Mouse (Mus musculus) MEL (cell line): ENCODE results near the gene Jak3. TPM values are rescaled to one million over a fixed set of nuclear protein-coding genes. Genes with fewer than 3 reads are reported as not detected.

Experiments
- DNase-seq: peaks from one replicate; pipeline ENCODE4 v3.0.0; 2011; ENCODE audit warnings: low read depth, low spot score
- H3K27ac ChIP-seq: 2 replicates; pipeline ENCODE4 v1.5.1; 2012; ENCODE audit warnings: low read depth, mild to moderate bottlenecking, control low read depth, low read length, moderate library complexity; ENCODE audit not compliant: control insufficient read depth
- H3K27me3 ChIP-seq, 2 experiments: fragments of 150-350 bp in 1 of 2; sonication (generic) in 1 of 2; 2 replicates each; pipeline ENCODE4 v1.6.1; 2012; ENCODE audit warnings: low read length in 2 of 2, mild to moderate bottlenecking in 2 of 2, improper control_type of control experiment in 1 of 2, moderate library complexity in 1 of 2; ENCODE audit not compliant: insufficient read depth in 2 of 2, control insufficient read depth in 1 of 2
- H3K36me3 ChIP-seq, 2 experiments: 2 replicates each; pipeline ENCODE4 v1.6.1; 2012 to 2014; ENCODE audit warnings: low read length in 2 of 2, improper control_type of control experiment in 1 of 2, inconsistent platforms in 1 of 2, mild to moderate bottlenecking in 1 of 2; ENCODE audit not compliant: insufficient read depth in 2 of 2, control insufficient read depth in 1 of 2
- H3K4me1 ChIP-seq, 2 experiments: fragments of 150-350 bp in 1 of 2; sonication (generic) in 1 of 2; 2 replicates each; pipeline ENCODE4 v1.6.1; 2012; ENCODE audit warnings: low read length in 2 of 2, improper control_type of control experiment in 1 of 2, mild to moderate bottlenecking in 1 of 2; ENCODE audit not compliant: insufficient read depth in 2 of 2, control insufficient read depth in 1 of 2
- H3K4me3 ChIP-seq, 2 experiments: fragments of 150-350 bp in 1 of 2; sonication (generic) in 1 of 2; 2 replicates each; pipeline ENCODE4 v1.5.1; 2012; ENCODE audit warnings: low read depth in 2 of 2, low read length in 2 of 2, mild to moderate bottlenecking in 2 of 2, moderate library complexity in 2 of 2, control low read depth in 1 of 2, improper control_type of control experiment in 1 of 2; ENCODE audit not compliant: control insufficient read depth in 1 of 2, insufficient read depth in 1 of 2
- H3K79me2 ChIP-seq: 2 replicates; pipeline ENCODE4 v1.6.1; 2012; ENCODE audit warnings: mild to moderate bottlenecking, low read length, moderate library complexity; ENCODE audit not compliant: control insufficient read depth, poor library complexity, insufficient read depth
- H3K9ac ChIP-seq: 2 replicates; pipeline ENCODE4 v1.6.1; 2012; ENCODE audit warnings: low read depth, mild to moderate bottlenecking, control low read depth, low read length, moderate library complexity; ENCODE audit not compliant: control insufficient read depth, poor library complexity, severe bottlenecking
- H3K9me3 ChIP-seq: fragments of 150-350 bp; sonication (generic); replicated peaks from 2 replicates; pipeline ENCODE4 v1.6.1; 2012; ENCODE audit warnings: mild to moderate bottlenecking, low read length, improper control_type of control experiment, moderate library complexity; ENCODE audit not compliant: insufficient read depth
- CHD1 ChIP-seq: IDR thresholded peaks from 2 replicates; pipeline ENCODE4 v1.6.1; 2012; ENCODE audit warnings: low read depth, mild to moderate bottlenecking, inconsistent platforms, low read length, improper control_type of control experiment
- CHD2 ChIP-seq: IDR thresholded peaks from 2 replicates; pipeline ENCODE4 v1.6.1; 2011; ENCODE audit warnings: low read length, improper control_type of control experiment
- ELF1 ChIP-seq: IDR thresholded peaks from 2 replicates; pipeline ENCODE4 v1.6.1; 2014; ENCODE audit warnings: low read depth, mild to moderate bottlenecking, inconsistent platforms, low read length, improper control_type of control experiment, moderate library complexity
- EP300 ChIP-seq, 2 experiments: IDR thresholded peaks; 2 replicates each; pipeline ENCODE4 v1.6.1; 2011; ENCODE audit warnings: improper control_type of control experiment in 2 of 2, low read length in 2 of 2, low read depth in 1 of 2, mild to moderate bottlenecking in 1 of 2
- ETS1 ChIP-seq: IDR thresholded peaks from 2 replicates; pipeline ENCODE4 v1.6.1; 2012; ENCODE audit warnings: low read depth, mild to moderate bottlenecking, inconsistent platforms, low read length, improper control_type of control experiment, moderate library complexity
- JUND ChIP-seq: IDR thresholded peaks from 2 replicates; pipeline ENCODE4 v1.6.1; 2011; ENCODE audit warnings: low read depth, mild to moderate bottlenecking, improper control_type of control experiment, low read length
- MAZ ChIP-seq: IDR thresholded peaks from 2 replicates; pipeline ENCODE4 v1.6.1; 2012; ENCODE audit warnings: low read depth, mild to moderate bottlenecking, inconsistent platforms, low read length, improper control_type of control experiment
- MYC ChIP-seq: IDR thresholded peaks from 2 replicates; pipeline ENCODE4 v1.6.1; 2011; ENCODE audit warnings: low read depth, mild to moderate bottlenecking, low read length, improper control_type of control experiment, moderate library complexity
- POLR2AphosphoS5 ChIP-seq: IDR thresholded peaks from 2 replicates; pipeline ENCODE4 v1.6.1; 2012; ENCODE audit warnings: low read depth, borderline replicate concordance, mild to moderate bottlenecking, inconsistent platforms, low read length, moderate library complexity, mixed read lengths
- RAD21 ChIP-seq: IDR thresholded peaks from 2 replicates; pipeline ENCODE4 v1.6.1; 2011; ENCODE audit warnings: mild to moderate bottlenecking, low read depth, low read length, improper control_type of control experiment
- RCOR1 ChIP-seq: IDR thresholded peaks from 2 replicates; pipeline ENCODE4 v1.6.1; 2012; ENCODE audit warnings: low read depth, mild to moderate bottlenecking, inconsistent platforms, low read length, improper control_type of control experiment
- SIN3A ChIP-seq: IDR thresholded peaks from 2 replicates; pipeline ENCODE4 v1.6.1; 2012; ENCODE audit warnings: low read length, improper control_type of control experiment, inconsistent platforms
- TAL1 ChIP-seq: IDR thresholded peaks from 2 replicates; pipeline ENCODE4 v1.6.1; 2012; ENCODE audit warnings: mild to moderate bottlenecking, inconsistent platforms, low read length, moderate library complexity, mixed read lengths
- USF1 ChIP-seq: IDR thresholded peaks from 2 replicates; pipeline ENCODE4 v1.6.1; 2014; ENCODE audit warnings: low read depth, mild to moderate bottlenecking, inconsistent platforms, low read length, improper control_type of control experiment, moderate library complexity
- USF2 ChIP-seq, 2 experiments: IDR thresholded peaks; 2 replicates each; pipeline ENCODE4 v1.6.1; 2011 to 2012; ENCODE audit warnings: improper control_type of control experiment in 2 of 2, low read length in 2 of 2, borderline replicate concordance in 1 of 2, inconsistent platforms in 1 of 2, low read depth in 1 of 2, mild to moderate bottlenecking in 1 of 2; ENCODE audit not compliant: insufficient read depth in 1 of 2
- ZC3H11A ChIP-seq: IDR thresholded peaks from 2 replicates; pipeline ENCODE4 v1.6.1; 2012; ENCODE audit warnings: low read depth, mild to moderate bottlenecking, inconsistent platforms, low read length, improper control_type of control experiment
- ZMIZ1 ChIP-seq: IDR thresholded peaks from 2 replicates; pipeline ENCODE4 v1.6.1; 2012; ENCODE audit warnings: low read depth, mild to moderate bottlenecking, inconsistent platforms, low read length, improper control_type of control experiment, moderate library complexity
- polyA plus RNA-seq, 2 experiments: library from polyadenylated mRNA; stranded (reverse) in 1 of 2; unstranded in 1 of 2; fragments of >175 nt in 1 of 2; fragments of >200 nt in 1 of 2; gene quantifications; 2 replicates each; pipeline versions ENCODE4 v1.2.1 to v1.2.4; 2012; ENCODE audit warnings: low replicate concordance in 2 of 2, low read depth in 1 of 2; ENCODE audit not compliant: insufficient read length in 2 of 2, insufficient read depth in 1 of 2, missing spikeins in 1 of 2
- total RNA-seq: library from RNA; depleted of rRNA; stranded (reverse); fragments of 300-350 nt; gene quantifications from 2 replicates; pipeline ENCODE4 v1.2.3, GENCODE M21; 2012

Jak3 gene
- total and polyA plus RNA-seq, 3 experiments: 5.1 to 12.4 TPM; not detected in 1

DNA sequence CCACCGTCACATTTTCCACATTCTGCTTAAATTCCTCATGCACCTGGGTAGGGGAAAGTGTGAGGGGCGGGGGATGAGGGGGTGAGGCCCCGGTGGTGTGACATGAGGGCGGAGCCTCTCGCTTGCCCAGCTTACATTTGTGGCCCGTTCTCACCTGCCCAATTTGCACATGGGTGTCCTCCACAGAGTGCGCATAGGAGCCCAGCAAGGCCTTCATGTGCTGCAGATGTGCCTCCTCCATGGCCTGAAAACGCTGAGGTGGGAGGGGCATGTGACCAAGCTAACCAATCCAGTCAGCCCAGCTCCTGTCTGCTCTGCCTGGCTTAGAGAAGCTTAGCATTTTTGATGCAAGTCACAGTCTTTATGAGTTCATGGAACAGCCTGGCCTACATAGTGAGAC lies 39.4 kb downstream of the Jak3 start:
- no peak overlapping the region for H3K27ac ChIP-seq
- H3K4me1 ChIP-seq: peaks cover 4 to 10% of the 10 kb centered on the region in 2 experiments
- no peak for DNase-seq
- H3K9ac ChIP-seq: no peak overlapping the region
- TF ChIP-seq SIN3A (no peak), MAZ (no peak), MYC (no peak), ETS1 (no peak), JUND (no peak), USF1 (no peak), ELF1 (no peak)
- H3K4me3 ChIP-seq: no peak overlapping the region
- no peaks in the 10 kb centered on the region for H3K27me3 ChIP-seq
- H3K36me3 ChIP-seq: peaks cover 0 to 5% of the 10 kb centered on the region in 2 experiments; a peak in 1 of 4 replicates
- H3K79me2 ChIP-seq: no peaks in the 10 kb centered on the region
- H3K9me3 ChIP-seq: no peaks in the 10 kb centered on the region

DNA sequence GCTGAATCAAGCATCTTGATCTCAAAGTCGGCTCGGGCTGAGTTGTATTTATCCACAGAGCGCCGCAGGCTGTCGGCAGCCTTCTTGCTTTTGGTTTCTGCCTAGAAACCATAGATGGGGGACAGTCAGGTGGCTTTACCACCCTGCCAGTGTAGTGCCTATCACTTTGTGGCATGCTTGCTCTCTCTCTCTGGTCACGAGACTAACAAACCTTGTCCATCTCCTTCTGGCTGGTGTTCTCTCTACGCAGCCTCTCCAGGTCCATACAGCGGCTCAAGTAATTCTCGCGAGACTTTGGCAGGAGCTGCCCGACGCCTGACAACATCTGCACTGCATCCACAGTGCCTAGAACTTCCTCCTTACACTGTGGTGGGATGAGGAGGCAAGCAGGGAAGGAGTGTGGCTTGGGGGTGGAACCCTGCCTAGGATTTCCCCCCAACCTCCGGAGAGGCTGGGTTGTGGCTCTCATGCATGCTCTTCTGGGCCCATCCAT lies 40.5 kb downstream of the Jak3 start:
- no peak overlapping the region for H3K27ac ChIP-seq
- H3K4me3 ChIP-seq: no peak overlapping the region
- no peak overlapping the region for H3K9ac ChIP-seq
- peaks cover 4 to 10% of the 10 kb centered on the region in 2 experiments for H3K4me1 ChIP-seq
- no peak for DNase-seq
- H3K36me3 ChIP-seq: peaks cover 0 to 5% of the 10 kb centered on the region in 2 experiments; a peak in 1 of 4 replicates
- H3K79me2 ChIP-seq: no peaks in the 10 kb centered on the region
- H3K27me3 ChIP-seq: no peaks in the 10 kb centered on the region
- no peaks in the 10 kb centered on the region for H3K9me3 ChIP-seq
- TF ChIP-seq ZMIZ1 (no peak), ELF1 (no peak), CHD2 (no peak), TAL1 (no peak), CHD1 (no peak), ZC3H11A (no peak), JUND (no peak), EP300 (IDR thresholded peaks at IDR 0.05; ENCODE audit: low read depth in 1 of 2, low read length in 2 of 2) (no peak), POLR2AphosphoS5 (no peak), USF2 (IDR thresholded peaks at IDR 0.05; ENCODE audit: borderline replicate concordance in 1 of 2, insufficient read depth in 1 of 2, low read depth in 1 of 2, low read length in 2 of 2) (no peak), RAD21 (no peak), RCOR1 (no peak)
